Mouse (Mus musculus) hindbrain, postnatal 0 days (tissue): ENCODE measurements at regions not wholly inside any gene's neighbourhood (a gene's known extent, or its start where the extent isn't known, plus 50 kb on each side); places are given as distances from the start of the nearest gene placed in this dataset.

Experiments
- ATAC-seq: fragments of 200-750 bp; cut with Nextera tagmentation; 2 replicates; pipeline ENCODE4 v1.8.0; 2017; ENCODE audit warnings: mild to moderate bottlenecking, moderate TSS enrichment, moderate library complexity
- DNase-seq: peaks from one replicate; pipeline ENCODE4 v3.0.0-alpha.2; 2015; ENCODE audit warnings: low spot score
- H3K27ac ChIP-seq: fragments of 300-500 bp; sonication (generic); 2 replicates; pipeline ENCODE4 v1.5.1; 2014; ENCODE audit warnings: mild to moderate bottlenecking
- H3K27me3 ChIP-seq: fragments of 300-500 bp; sonication (generic); 2 replicates; pipeline ENCODE4 v1.6.1; 2014; ENCODE audit warnings: low read length, mixed read lengths; ENCODE audit not compliant: insufficient read depth
- H3K36me3 ChIP-seq: fragments of 300-500 bp; sonication (generic); 2 replicates; pipeline ENCODE4 v1.6.1; 2014; ENCODE audit warnings: low read length, mixed read lengths; ENCODE audit not compliant: insufficient read depth
- H3K4me1 ChIP-seq: fragments of 300-500 bp; sonication (generic); 2 replicates; pipeline ENCODE4 v1.6.1; 2014; ENCODE audit warnings: antibody characterized with exemption, low read length, mixed read lengths; ENCODE audit not compliant: insufficient read depth
- H3K4me2 ChIP-seq: fragments of 300-500 bp; sonication (generic); 2 replicates; pipeline ENCODE4 v1.6.1; 2014; ENCODE audit warnings: low read depth, mild to moderate bottlenecking, low read length, moderate library complexity, mixed read lengths
- H3K4me3 ChIP-seq: fragments of 300-500 bp; sonication (generic); 2 replicates; pipeline ENCODE4 v1.5.1; 2014; ENCODE audit warnings: low read length
- H3K9ac ChIP-seq: fragments of 300-500 bp; sonication (generic); replicated peaks from 2 replicates; pipeline ENCODE4 v1.6.1; 2014; ENCODE audit warnings: mild to moderate bottlenecking, low read length, moderate library complexity, mixed read lengths
- H3K9me3 ChIP-seq: fragments of 300-500 bp; sonication (generic); 2 replicates; pipeline ENCODE4 v1.6.1; 2016; ENCODE audit warnings: low read length, mixed read lengths
- CTCF ChIP-seq: IDR thresholded peaks from 2 replicates; pipeline ENCODE4 v1.5.1; 2016; ENCODE audit warnings: antibody characterized with exemption, control low read depth, low read depth
- WGBS: fragments of 180-500 bp; shearing (Covaris S2); extraction: QIAGEN DNeasy Blood & Tissue Kit; methylation state at CpG from one replicate; pipeline ENCODE4 v1.1.7; 2014; 5-methylcytosine and 5-hydroxymethylcytosine counted together

DNA sequence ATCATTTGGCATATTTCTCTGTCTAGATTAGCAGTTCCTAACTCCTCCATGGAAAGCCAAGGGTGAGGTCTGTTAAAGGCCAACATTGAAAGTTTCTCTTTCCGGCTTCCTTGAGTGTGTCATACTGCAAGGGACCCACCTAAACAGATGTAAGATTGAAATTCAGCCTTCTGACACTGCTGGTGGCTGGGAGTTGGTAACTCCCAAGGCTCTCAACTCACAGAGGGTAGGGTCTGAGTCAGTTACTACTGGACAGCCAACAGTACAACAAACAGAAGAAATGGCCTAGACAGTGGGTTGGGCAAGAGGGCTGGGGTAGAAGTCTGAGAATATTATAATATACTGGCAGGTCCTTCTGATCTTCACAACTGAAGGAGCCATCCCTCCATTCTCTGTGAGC is 193.7 kb upstream of the Ppp2r3a start:
- no peak for TF ChIP-seq CTCF
- H3K4me2 ChIP-seq: no peak overlapping the region
- 93% methylated on average over 1 of the region's 1 CpGs for WGBS
- DNase-seq: no peak
- H3K27ac ChIP-seq: no peak overlapping the region
- no peaks in the 10 kb centered on the region for H3K36me3 ChIP-seq
- no peaks in the 10 kb centered on the region for H3K9me3 ChIP-seq
- H3K4me3 ChIP-seq: no peak overlapping the region
- H3K9ac ChIP-seq: no peak overlapping the region
- ATAC-seq: no peak
- no peaks in the 10 kb centered on the region for H3K27me3 ChIP-seq
- H3K4me1 ChIP-seq: no peaks in the 10 kb centered on the region

DNA sequence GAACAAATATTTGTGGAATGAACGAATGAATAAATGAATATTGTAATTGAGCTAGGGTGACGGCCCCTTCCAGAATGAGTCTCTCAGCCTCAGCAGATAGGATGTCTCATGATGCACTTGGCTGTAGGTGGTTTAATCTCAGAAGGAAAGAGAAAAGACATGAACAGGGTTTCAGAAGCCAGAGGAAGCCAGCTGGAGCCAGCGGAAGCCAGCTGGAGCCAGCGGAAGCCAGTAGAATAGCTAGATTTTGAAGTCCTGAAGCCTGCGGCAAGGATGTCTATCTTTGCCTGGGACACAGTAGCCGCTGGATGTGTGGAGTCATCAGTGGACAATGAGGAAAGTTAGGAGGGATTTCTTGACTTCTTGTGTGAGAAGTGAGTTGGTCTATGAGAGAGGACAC is 188.3 kb upstream of the Ppp2r3a start:
- TF ChIP-seq CTCF: no peak
- Histone ChIP-seq H3K9me3 (no peaks in the 10 kb centered on the region), H3K4me2 (no peak overlapping the region), H3K27me3 (no peaks in the 10 kb centered on the region), H3K9ac (no peak overlapping the region), H3K36me3 (no peaks in the 10 kb centered on the region), H3K27ac (no peak overlapping the region), H3K4me1 (no peaks in the 10 kb centered on the region), H3K4me3 (no peak overlapping the region)
- DNase-seq: no peak
- ATAC-seq: no peak
- WGBS: 75% methylated on average over 6 of the region's 6 CpGs

DNA sequence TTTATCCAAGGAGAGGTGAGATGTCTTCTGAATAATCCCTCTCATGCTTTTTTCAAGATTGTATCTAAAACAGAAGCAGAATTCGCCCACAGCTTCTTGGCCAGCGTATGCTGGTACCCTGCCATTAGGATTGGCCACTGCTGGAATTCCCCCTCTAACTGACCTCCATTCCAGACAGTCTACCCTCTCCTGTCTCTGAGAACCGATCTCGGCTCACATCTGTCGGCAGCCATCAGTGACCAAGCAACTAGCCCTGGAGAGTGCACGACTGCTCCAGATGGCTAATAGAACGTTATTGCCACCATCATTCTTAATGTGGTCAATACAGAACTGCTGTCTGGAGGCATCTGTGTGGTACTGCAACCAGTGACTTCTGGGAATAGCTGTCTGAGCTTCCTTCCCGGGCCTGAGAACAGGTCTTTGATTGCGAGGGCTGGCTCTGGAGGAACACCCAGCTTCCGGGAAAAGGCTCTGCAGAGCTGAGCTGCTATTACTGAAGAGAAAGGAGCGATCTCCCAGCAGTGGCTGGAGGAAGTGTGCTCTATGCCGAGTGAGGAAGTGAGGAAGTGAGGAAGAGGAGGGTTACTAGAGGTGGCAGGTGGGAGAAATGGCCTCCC is 187.1 kb upstream of the Ppp2r3a start:
- WGBS: 67% methylated on average over 12 of the region's 12 CpGs
- no peak overlapping the region for H3K27ac ChIP-seq
- H3K4me1 ChIP-seq: no peaks in the 10 kb centered on the region
- TF ChIP-seq CTCF: no peak
- no peak overlapping the region for H3K9ac ChIP-seq
- no peak overlapping the region for H3K4me3 ChIP-seq
- no peak for DNase-seq
- no peaks in the 10 kb centered on the region for H3K36me3 ChIP-seq
- H3K4me2 ChIP-seq: no peak overlapping the region
- no peak for ATAC-seq
- no peaks in the 10 kb centered on the region for H3K27me3 ChIP-seq
- H3K9me3 ChIP-seq: no peaks in the 10 kb centered on the region

DNA sequence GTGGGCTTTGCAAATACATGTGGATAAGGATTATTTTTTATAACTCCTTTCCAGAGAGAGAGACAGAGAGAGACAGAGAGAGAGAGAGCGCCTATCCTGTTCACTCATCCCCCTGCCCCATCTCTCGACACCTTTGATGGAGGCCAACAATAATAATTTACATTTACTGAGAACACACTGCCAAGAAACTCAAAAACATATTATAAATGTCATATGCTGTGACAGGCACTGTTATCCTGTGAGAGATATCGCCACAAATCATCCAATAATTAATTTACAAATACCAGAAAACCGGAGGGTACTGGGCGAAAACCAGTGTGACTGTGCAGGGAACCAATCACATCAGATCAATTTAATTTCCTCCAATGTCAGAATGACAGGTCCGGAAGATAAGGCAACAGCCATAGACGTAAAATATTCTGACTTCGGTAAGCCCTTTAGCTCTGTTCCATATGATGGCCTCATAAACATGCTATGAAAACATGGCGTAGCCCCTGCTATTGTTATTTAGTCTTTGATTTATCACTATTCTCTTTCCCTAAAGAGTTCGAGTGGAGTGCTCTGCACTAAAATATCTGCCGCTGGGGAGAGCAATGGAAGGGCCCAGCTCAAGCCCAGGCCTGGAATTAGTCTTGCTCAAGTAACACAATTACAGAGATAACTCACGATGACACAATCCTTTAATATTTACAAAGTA is 173.5 kb upstream of the Ppp2r3a start:
- no peaks in the 10 kb centered on the region for H3K4me1 ChIP-seq
- H3K4me3 ChIP-seq: no peak overlapping the region
- H3K4me2 ChIP-seq: no peak overlapping the region
- ATAC-seq: no peak
- H3K9ac ChIP-seq: no peak overlapping the region
- no peaks in the 10 kb centered on the region for H3K9me3 ChIP-seq
- WGBS: 66% methylated on average over 12 of the region's 12 CpGs
- DNase-seq: no peak
- no peaks in the 10 kb centered on the region for H3K27me3 ChIP-seq
- H3K27ac ChIP-seq: no peak overlapping the region
- no peak for TF ChIP-seq CTCF
- H3K36me3 ChIP-seq: no peaks in the 10 kb centered on the region

DNA sequence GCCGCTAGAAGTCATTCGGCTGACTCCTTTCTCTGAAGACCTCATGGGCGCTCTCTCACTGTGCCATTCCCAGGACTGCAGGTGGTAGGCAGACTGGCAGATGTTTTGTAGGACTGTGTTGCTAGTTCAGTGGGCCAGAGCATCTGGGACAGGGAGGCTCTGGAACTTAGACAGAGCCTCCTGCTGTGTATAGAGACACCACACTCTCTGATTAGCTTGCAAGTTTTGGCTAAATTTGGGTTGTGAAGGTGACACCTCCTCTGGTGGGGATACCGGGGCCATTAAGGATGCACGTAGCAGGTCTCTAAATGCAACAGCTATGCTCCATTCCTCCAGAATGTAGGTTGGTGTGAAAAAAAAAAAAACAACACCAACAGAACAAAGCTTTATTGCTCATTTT is 171.4 kb upstream of the Ppp2r3a start:
- H3K27ac ChIP-seq: no peak overlapping the region
- no peaks in the 10 kb centered on the region for H3K27me3 ChIP-seq
- no peak for DNase-seq
- H3K4me3 ChIP-seq: no peak overlapping the region
- no peak overlapping the region for H3K4me2 ChIP-seq
- 73% methylated on average over 5 of the region's 5 CpGs for WGBS
- no peak for TF ChIP-seq CTCF
- H3K9me3 ChIP-seq: no peaks in the 10 kb centered on the region
- H3K9ac ChIP-seq: no peak overlapping the region
- no peaks in the 10 kb centered on the region for H3K36me3 ChIP-seq
- no peak for ATAC-seq
- no peaks in the 10 kb centered on the region for H3K4me1 ChIP-seq

DNA sequence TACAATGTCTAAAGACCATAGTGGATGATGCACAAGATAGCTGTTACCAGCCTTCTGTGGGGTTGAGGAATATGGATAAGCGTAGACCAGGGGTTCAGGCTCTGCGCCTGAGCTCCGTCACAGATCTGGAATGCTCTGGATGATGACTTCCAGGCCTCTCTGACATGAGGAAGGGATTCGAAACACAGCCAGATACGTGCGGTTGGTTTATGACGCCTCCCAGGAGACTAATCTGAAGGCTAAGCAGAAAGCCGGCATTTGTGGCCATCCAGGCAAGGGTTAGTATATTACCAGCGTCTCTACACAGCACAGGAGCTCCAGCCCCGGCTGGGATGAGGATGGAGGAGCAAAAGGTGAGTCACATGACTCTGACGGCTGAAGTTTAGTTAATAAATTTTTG is 170.4 kb upstream of the Ppp2r3a start:
- Histone ChIP-seq H3K9me3 (no peaks in the 10 kb centered on the region), H3K27ac (no peak overlapping the region), H3K4me3 (no peak overlapping the region), H3K27me3 (no peaks in the 10 kb centered on the region), H3K9ac (no peak overlapping the region), H3K4me1 (no peaks in the 10 kb centered on the region), H3K36me3 (no peaks in the 10 kb centered on the region), H3K4me2 (no peak overlapping the region)
- ATAC-seq: no peak
- 79% methylated on average over 11 of the region's 11 CpGs for WGBS
- no peak for TF ChIP-seq CTCF
- DNase-seq: no peak

DNA sequence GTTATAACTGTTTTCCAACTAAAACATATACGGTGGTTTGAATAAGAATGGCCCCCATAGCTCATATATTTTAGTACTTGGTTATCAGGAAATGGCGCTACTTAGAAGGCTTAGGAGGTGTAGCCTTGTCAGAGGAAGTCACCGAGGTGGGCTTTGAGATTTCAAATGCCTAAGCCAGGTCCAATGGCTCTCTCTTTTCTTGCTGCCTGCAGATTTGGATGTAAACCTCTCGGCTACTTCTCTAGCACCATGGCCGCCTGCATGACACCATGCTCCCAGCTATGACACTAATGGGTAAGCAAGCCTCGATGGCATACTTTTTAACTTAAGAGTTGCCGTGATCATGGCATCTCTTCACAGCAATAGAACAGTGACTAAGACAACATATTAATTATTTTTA is 169.5 kb upstream of the Ppp2r3a start:
- Histone ChIP-seq H3K4me2 (no peak overlapping the region), H3K4me3 (no peak overlapping the region), H3K9me3 (no peaks in the 10 kb centered on the region), H3K9ac (no peak overlapping the region), H3K36me3 (no peaks in the 10 kb centered on the region), H3K27ac (no peak overlapping the region), H3K27me3 (no peaks in the 10 kb centered on the region), H3K4me1 (no peaks in the 10 kb centered on the region)
- WGBS: 93% methylated on average over 7 of the region's 7 CpGs
- no peak for TF ChIP-seq CTCF
- DNase-seq (no peak), ATAC-seq (no peak)
